Mouse (Mus musculus) stomach, postnatal 0 days (tissue): ENCODE data around the gene Trank1.

Experiments
- CTCF ChIP-seq: IDR thresholded peaks from 2 replicates; pipeline ENCODE4 v1.5.1; 2016; ENCODE audit warnings: antibody characterized with exemption, low read depth, mild to moderate bottlenecking, moderate library complexity
- EP300 ChIP-seq: optimal IDR thresholded peaks from 2 replicates; pipeline ENCODE3; 2016; ENCODE audit warnings: antibody characterized with exemption

DNA sequence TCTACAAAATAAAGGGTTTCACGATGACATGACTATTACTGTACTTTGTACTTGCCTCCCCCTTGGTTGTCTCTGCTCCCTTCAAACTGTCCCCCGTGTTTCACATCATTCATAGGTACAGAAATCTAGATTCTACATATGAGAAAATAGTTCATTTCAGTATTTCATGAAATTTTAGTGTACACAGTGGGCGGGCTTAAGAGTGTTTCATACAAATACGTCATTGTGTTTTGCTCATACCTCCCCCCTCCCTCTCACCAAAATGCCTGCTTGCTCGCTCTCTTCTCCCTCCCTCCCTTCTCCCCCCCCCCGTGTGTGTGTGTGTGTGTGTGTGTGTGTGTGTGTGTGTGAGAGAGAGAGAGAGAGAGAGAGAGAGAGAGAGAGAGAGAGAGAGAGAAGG is 1.8 kb downstream of the Trank1 start:
- no peak for TF ChIP-seq CTCF
- TF ChIP-seq EP300 = no peak
